Mouse (Mus musculus): ENCODE data around the gene Mmp3.
"Not testable (repeated sequence)": the region's sequence is repeated elsewhere in the genome, so short reads cannot be mapped to it uniquely, and the experiment has no call there.

Mmp3 gene

GRCm38 (mm10) chr9:7445522-7445921 is at the start of gene Mmp3:
Gene Mmp3, plus strand, starts transcription at chr9:7445822.
- no peak for DNase-seq

GRCm38 (mm10) chr9:7396556-7396955 is 49.1 kb upstream of the Mmp3 start:
- not testable (repeated sequence) for DNase-seq

DNA sequence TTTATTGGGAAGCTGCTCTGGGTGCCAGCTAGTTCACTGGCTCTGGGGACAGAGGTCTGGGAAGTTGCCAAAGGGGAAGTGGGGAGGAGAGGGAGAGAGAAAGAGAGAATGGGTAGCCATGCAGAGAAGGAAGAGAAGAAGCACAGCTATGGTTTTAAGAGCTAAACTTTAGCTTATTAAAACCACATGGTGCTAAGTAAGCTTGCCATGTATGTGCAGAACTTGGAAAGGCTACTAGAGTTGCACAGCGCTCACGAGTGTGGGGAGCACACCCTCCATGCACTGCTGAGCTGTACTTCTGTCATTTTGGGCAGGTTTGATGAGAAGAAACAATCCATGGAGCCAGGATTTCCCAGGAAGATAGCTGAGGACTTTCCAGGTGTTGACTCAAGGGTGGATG is 7.7 kb downstream of the Mmp3 start:
- no peak for DNase-seq

- no peak for DNase-seq
Measured at GRCm38 (mm10) chr9:7470262-7470661, 24.6 kb downstream of the Mmp3 start.

- no peak for DNase-seq
Measured at GRCm38 (mm10) chr9:7483684-7484394, 38.2 kb downstream of the Mmp3 start.

DNA sequence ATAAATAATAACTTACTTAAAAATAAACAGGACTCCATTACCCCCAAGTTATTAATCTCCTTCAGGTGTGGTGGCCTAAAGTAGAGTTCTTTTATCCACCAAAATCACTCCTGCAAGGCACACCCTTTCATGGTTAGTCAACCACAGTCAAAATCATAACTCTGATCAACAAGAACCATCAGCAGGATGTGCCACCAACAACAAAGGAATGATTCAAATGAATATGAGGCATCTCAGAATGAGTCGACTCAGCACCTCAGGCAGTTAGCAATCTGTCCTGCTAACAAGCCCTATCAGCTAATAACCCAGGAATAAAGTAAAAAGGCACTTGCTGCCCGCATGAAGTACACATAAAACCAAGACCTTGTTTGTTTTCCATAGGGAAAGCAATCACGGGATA is 55.5 kb downstream of the Mmp3 start:
- no peak for DNase-seq

DNA sequence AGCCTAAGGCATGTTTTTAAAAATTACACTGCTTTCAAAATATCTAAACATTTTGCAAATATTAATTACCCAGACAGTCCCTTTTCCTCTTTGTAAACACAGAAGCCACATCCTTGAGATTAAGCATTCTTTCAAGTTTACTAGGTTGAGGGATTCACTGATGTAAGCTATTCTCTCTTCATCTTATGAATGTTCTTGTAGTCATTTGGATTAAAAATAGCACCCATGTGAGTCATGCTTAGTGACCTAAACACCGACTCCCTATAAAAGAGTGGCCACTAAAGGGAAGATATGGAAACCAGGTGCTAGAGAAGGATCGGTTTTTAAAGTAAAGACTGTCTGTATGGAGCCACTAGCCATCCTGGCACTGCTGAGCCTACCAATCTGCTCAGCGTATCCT is 56.4 kb downstream of the Mmp3 start, which contains the start of gene Mmp10:
Gene Mmp10, plus strand, starts transcription at position 302 of the 400 bp plus-strand sequence.
- DNase-seq: no peak
